Mouse (Mus musculus): ENCODE measurements at regions not wholly inside any gene's neighbourhood (a gene's known extent, or its start where the extent isn't known, plus 50 kb on each side); places are given as distances from the start of the nearest gene placed in this dataset.

DNA sequence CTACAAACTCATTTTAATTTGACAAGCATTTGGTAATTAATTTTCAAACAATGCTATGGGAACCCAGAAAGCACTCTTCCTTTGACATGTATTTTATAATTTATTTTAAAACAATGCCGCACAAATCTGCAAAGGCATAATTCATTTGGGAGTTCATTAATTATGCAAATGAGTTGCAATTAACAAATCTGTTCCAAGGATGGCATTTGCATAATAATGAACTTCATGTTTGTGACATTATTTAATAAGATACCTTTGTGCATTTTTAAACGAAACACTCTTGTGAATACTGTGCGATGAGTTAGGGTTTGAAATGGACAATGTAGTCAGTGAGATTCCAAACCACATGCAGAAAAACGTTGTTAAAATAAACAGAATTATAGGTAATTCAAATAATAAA lies 80.9 kb upstream of the Itga4 start:
- no peak for DNase-seq (ENCODE audit: extremely low spot score in 1 of 2, low spot score in 1 of 2)

DNA sequence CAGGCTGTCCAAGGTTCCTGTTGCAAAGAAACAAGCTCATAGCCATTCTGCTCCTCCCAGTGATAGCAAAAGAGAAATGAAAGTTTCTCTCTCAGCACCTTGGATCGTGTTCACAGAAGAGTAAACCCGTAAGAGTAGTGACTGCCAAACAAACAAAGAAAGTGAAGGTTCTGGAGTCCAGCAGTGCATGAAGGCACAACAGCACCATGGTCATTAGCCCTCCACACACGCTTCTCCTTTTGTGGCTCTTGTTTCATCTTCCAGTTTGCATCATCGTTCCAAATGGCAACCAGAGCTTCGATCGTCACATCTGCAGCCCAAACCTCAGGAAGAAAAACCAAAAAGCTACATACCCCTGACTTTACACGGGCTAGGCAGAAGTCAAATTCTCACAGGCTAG lies 74.4 kb upstream of the Itga4 start:
- no peak for DNase-seq (ENCODE audit: extremely low spot score in 1 of 2, low spot score in 1 of 2)

DNA sequence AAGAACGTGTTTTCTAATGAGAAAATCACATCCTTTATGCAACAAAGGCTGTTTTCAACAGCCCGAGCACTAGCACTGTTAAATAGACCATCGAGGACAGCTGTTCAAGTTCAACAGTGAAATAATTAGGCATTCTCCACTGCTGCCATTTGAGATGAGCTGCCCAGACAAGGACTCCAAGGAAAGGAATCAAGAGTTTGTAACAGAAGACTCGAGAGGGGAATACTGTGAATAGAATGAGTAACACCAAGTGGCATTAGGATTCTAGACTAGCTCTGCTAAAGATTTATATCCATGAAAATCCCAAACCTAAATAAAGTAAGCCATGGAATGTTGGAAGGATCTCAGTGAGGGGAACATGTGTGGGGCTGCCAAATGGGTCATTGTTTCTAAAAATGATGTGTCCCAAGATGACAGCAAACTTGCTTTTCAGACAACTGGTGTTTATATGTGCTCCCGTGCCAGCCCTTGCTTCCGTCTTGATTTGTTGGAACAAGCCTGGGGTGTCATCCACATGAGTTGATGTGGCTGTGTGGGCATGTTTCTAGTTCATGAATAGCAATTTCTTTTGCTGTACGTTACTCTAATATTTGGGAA lies 72.1 kb upstream of the Itga4 start:
- no peak for DNase-seq (ENCODE audit: extremely low spot score in 1 of 2, low spot score in 1 of 2)

DNA sequence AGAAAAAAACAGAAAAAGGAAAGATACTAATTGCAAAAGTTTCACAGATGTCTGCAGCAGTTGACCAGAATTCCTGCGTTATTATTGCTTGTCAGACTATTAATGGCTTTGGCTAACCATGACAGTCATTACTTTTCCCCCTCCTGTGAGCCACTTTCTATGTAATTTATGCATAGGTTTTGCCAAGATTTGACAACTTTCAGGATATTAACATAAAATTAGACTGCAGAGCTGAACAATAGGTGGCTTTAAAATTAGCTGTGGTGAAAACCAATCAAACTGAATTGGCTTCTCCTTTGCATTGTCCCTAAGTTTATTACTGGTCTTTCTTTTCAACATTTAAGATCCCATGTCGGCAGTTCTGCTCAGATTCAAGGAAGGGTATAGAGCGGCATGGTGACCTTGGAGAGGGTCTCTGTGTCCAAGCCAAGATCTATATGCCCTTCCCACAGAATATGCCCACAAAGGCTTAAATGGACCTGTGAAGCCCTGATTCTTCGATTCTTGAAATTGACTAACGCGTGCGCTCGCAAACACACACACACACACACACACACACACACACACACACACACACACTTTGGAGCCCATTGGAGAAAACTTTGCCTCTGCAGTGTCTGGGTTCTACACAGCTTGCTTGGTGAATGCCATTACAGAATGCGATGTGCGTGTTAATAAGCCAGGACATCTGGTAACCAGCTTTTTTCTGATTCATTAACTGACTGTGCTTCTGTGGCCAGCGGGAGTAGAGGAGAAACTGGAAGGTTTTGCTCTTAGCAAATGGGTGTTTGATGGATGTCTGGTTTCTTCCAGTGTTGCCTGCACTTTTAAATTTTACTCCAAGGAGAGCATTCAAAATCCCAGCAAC lies 69.8 kb upstream of the Itga4 start:
- no peak for DNase-seq (ENCODE audit: extremely low spot score in 1 of 2, low spot score in 1 of 2)

- DNase-seq (ENCODE audit: extremely low spot score in 1 of 2, low spot score in 1 of 2) = no peak
Observed at GRCm38 (mm10) chr2:79186878-79187277, 68.3 kb upstream of the Itga4 start.

DNA sequence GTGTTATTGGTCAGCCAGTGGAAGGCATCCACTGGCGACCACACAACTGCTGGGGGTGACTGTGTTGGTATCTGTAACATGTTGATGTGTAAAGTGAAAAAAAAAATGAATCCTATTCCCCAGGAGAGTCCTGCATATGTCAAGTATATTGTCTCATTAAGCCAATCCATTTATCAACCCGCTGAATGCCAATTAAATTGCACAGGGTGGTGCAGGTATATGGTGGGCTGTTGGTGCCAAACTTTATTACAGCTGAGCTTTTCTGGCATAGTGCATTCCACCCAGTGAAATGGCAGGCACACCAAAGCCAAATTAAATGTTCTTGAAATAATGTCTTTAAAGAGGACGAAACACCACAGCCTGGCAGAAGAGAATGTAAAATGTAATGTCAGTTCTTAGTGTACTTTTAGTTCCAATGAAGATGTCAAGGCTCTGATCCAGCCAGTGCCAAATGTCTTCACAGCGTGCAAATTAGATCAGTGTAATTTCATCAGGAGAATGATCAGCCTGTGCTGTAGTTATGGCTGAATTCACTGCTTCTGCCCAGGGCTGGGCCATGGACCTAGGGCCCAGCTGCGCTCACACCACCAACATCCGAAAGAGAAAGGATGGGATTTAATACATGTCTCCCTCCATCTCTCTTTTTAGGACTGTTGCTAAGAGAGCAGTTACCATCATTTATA lies 66.6 kb upstream of the Itga4 start:
- DNase-seq (ENCODE audit: extremely low spot score in 1 of 2, low spot score in 1 of 2) = no peak

DNA sequence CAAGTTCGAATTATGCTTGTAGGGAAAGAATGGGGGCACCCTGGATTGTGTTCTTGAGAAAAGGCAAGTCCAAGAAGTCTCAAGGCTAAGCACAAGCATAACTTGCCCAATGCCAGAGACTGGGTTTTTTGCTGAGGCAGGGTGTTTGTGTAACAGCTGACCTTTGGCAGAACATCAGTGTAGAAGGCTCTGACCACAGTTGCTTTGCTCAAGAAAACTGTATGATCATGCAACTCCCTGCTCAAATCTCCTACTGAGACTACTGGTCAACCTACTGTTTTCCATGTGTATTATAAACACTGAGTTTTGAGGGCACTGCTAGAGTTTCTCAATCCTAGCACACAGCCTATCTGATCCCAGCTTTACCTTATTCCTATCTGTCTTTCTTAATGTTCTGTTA lies 61.4 kb upstream of the Itga4 start:
- DNase-seq (ENCODE audit: extremely low spot score in 1 of 2, low spot score in 1 of 2) = no peak

DNA sequence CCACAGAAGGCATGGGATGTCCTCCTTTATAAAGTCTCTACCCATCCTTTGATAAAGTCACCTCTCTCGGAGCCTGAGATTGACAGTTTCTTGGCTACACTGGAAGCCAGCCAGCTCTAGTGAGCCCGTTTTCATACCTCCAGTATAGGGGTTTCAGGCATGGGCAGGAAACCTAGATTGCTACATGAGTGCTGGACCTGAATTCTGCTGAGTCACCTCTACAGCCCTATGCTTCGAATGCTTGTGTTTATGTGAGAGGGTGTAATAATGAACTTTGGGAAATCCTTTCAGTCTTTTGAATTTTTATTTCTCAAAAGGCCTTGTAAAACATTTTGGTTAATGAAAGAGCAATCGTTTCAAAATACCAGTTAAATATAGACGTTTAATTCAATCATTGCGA lies 53.5 kb upstream of the Itga4 start:
- no peak for DNase-seq (ENCODE audit: extremely low spot score in 1 of 2, low spot score in 1 of 2)
